Mouse (Mus musculus) embryonic fibroblast, embryonic 13.5 days (primary cell): ENCODE results near the gene Smg9. TPM values are rescaled to one million over a fixed set of nuclear protein-coding genes. Genes with fewer than 3 reads are reported as not detected.
A peak's percentile ranks its signal among the peaks of the same experiment; 100 is the strongest.

ENCODE experiments used
- H3K27ac ChIP-seq: 2 replicates; pipeline ENCODE4 v1.5.1; 2012; ENCODE audit warnings: low read length, control low read depth, inconsistent platforms; ENCODE audit not compliant: insufficient read depth
- H3K4me1 ChIP-seq: 2 replicates; pipeline ENCODE4 v1.6.1; 2011; ENCODE audit warnings: low read length; ENCODE audit not compliant: control insufficient read depth, insufficient read depth
- H3K4me3 ChIP-seq: 2 replicates; pipeline ENCODE4 v1.5.1; 2011; ENCODE audit warnings: mild to moderate bottlenecking, control low read depth, low read length; ENCODE audit not compliant: insufficient read depth
- CTCF ChIP-seq: IDR thresholded peaks from 2 replicates; pipeline ENCODE4 v1.5.1; 2011; ENCODE audit warnings: mild to moderate bottlenecking, control low read depth, low read length, moderate library complexity, borderline replicate concordance; ENCODE audit not compliant: insufficient read depth
- POLR2A ChIP-seq: IDR thresholded peaks from 2 replicates; pipeline ENCODE4 v1.6.1; 2011; ENCODE audit warnings: low read depth, mild to moderate bottlenecking, control low read depth, low read length, moderate library complexity
- polyA plus RNA-seq: library from polyadenylated mRNA; stranded (reverse); fragments of >200 nt; gene quantifications from 2 replicates; pipeline ENCODE4 v1.2.4, GENCODE M21; 2011; ENCODE audit warnings: low read depth; ENCODE audit not compliant: missing spikeins, insufficient read length

Gene Smg9
- polyA plus RNA-seq = 14.8 and 18.1 TPM in 2 replicates

GRCm38 (mm10) chr7:24399256-24400081 lies at the start of gene Smg9:
Gene Smg9, plus strand, starts transcription at chr7:24399619.
- TF ChIP-seq POLR2A = peak; percentile 54
- TF ChIP-seq CTCF = no peak
- H3K4me3 ChIP-seq = peak within 1 kb of the TSS; percentile 64
- peak within 1 kb of the TSS; percentile 77 for H3K27ac ChIP-seq
- H3K4me1 ChIP-seq = 0 out of 2 replicates have a peak, but pooled peaks cover 3% of the 10 kb centered on the region

- TF ChIP-seq CTCF = no peak
- no peak for TF ChIP-seq POLR2A
- Histone ChIP-seq H3K4me1 (no peaks in the 10 kb centered on the region), H3K27ac (no peak overlapping the region), H3K4me3 (no peak overlapping the region)
These were observed 43.8 kb upstream of the Smg9 start for GRCm38 (mm10) chr7:24355646-24356045.

- Histone ChIP-seq H3K27ac (no peak overlapping the region), H3K4me3 (no peak overlapping the region), H3K4me1 (no peaks in the 10 kb centered on the region)
- TF ChIP-seq POLR2A = no peak
- no peak for TF ChIP-seq CTCF
These were observed 43.3 kb upstream of the Smg9 start for GRCm38 (mm10) chr7:24356081-24356480.

GRCm38 (mm10) chr7:24357899-24358298 lies 41.5 kb upstream of the Smg9 start:
- TF ChIP-seq POLR2A (no peak), CTCF (peak; percentile 34; the same call in 1 of the 2 replicates)
- Histone ChIP-seq H3K27ac (no peak overlapping the region), H3K4me1 (no peaks in the 10 kb centered on the region), H3K4me3 (no peak overlapping the region)

- no peak overlapping the region for H3K27ac ChIP-seq
- no peak for TF ChIP-seq CTCF
- no peak for TF ChIP-seq POLR2A
- no peaks in the 10 kb centered on the region for H3K4me1 ChIP-seq
- no peak overlapping the region for H3K4me3 ChIP-seq
These were observed 40.1 kb upstream of the Smg9 start for GRCm38 (mm10) chr7:24359269-24359668.

GRCm38 (mm10) chr7:24361001-24361400 lies 38.4 kb upstream of the Smg9 start:
- no peak overlapping the region for H3K4me3 ChIP-seq
- no peak for TF ChIP-seq POLR2A
- TF ChIP-seq CTCF = peak; percentile 16; the same call in 1 of the 2 replicates
- peaks cover 3% of the 10 kb centered on the region for H3K4me1 ChIP-seq
- no peak overlapping the region for H3K27ac ChIP-seq

GRCm38 (mm10) chr7:24363228-24363627 lies 36.2 kb upstream of the Smg9 start:
- H3K4me3 ChIP-seq = no peak overlapping the region
- peaks cover 9% of the 10 kb centered on the region for H3K4me1 ChIP-seq
- no peak for TF ChIP-seq CTCF
- TF ChIP-seq POLR2A = no peak
- H3K27ac ChIP-seq = no peak overlapping the region

- no peak overlapping the region for H3K4me3 ChIP-seq
- peak; percentile 23; the same call in 1 of the 2 replicates for TF ChIP-seq POLR2A
- TF ChIP-seq CTCF = peak; percentile 37; the same call in 1 of the 2 replicates
- H3K4me1 ChIP-seq = peaks cover 9% of the 10 kb centered on the region
- H3K27ac ChIP-seq = peak overlapping the region; percentile 89
These were observed 34.6 kb upstream of the Smg9 start for GRCm38 (mm10) chr7:24364827-24365226.

GRCm38 (mm10) chr7:24365258-24366014 lies 34.0 kb upstream of the Smg9 start:
- no peak for TF ChIP-seq CTCF
- peak; percentile 35; the same call in 1 of the 2 replicates for TF ChIP-seq POLR2A
- peaks cover 11% of the 10 kb centered on the region for H3K4me1 ChIP-seq
- H3K27ac ChIP-seq = peak overlapping the region; percentile 89
- no peak overlapping the region for H3K4me3 ChIP-seq

GRCm38 (mm10) chr7:24366716-24367632 lies 32.4 kb upstream of the Smg9 start:
- peaks cover 11% of the 10 kb centered on the region for H3K4me1 ChIP-seq
- H3K27ac ChIP-seq = peak overlapping the region; percentile 89; the same call in 1 of the 2 replicates
- no peak for TF ChIP-seq CTCF
- no peak for TF ChIP-seq POLR2A
- H3K4me3 ChIP-seq = no peak overlapping the region
